Mouse (Mus musculus) stomach, embryonic 16.5 days (tissue): ENCODE data around the gene Gtf2i. TPM values are rescaled to one million over a fixed set of nuclear protein-coding genes. Genes with fewer than 3 reads are reported as not detected.

Experiments
- ATAC-seq: fragments of 200-750 bp; cut with Nextera tagmentation; 2 replicates; pipeline ENCODE4 v1.8.0; 2017; ENCODE audit warnings: moderate number of reproducible peaks, moderate TSS enrichment; ENCODE audit not compliant: insufficient read depth, low FRiP score
- H3K27ac ChIP-seq: fragments of 300-500 bp; sonication (generic); 2 replicates; pipeline ENCODE4 v1.5.1; 2014; ENCODE audit warnings: low read length
- H3K27me3 ChIP-seq: fragments of 300-500 bp; sonication (generic); 2 replicates; pipeline ENCODE4 v1.6.1; 2014; ENCODE audit warnings: low read length, control low read depth, mixed read lengths; ENCODE audit not compliant: control insufficient read depth, insufficient read depth
- H3K36me3 ChIP-seq: fragments of 300-500 bp; sonication (generic); 2 replicates; pipeline ENCODE4 v1.6.1; 2014; ENCODE audit warnings: low read length; ENCODE audit not compliant: control insufficient read depth, insufficient read depth
- H3K4me1 ChIP-seq: fragments of 300-500 bp; sonication (generic); 2 replicates; pipeline ENCODE4 v1.6.1; 2014; ENCODE audit warnings: low read length, control low read depth, mixed read lengths; ENCODE audit not compliant: control insufficient read depth, insufficient read depth
- H3K4me2 ChIP-seq: fragments of 300-500 bp; sonication (generic); 2 replicates; pipeline ENCODE4 v1.6.1; 2014; ENCODE audit warnings: low read depth, low read length, mixed read lengths
- H3K4me3 ChIP-seq: fragments of 300-500 bp; sonication (generic); replicated peaks from 2 replicates; pipeline ENCODE4 v1.5.1; 2014; ENCODE audit warnings: mild to moderate bottlenecking, low read length
- H3K9ac ChIP-seq: fragments of 300-500 bp; sonication (generic); 2 replicates; pipeline ENCODE4 v1.6.1; 2014; ENCODE audit warnings: low read length
- H3K9me3 ChIP-seq: fragments of 300-500 bp; sonication (generic); replicated peaks from 2 replicates; pipeline ENCODE4 v1.6.1; 2016; ENCODE audit warnings: low read length, control low read depth; ENCODE audit not compliant: control insufficient read depth
- WGBS: fragments of 180-500 bp; shearing (Covaris S2); extraction: QIAGEN DNeasy Blood & Tissue Kit; methylation state at CpG from one replicate; pipeline ENCODE4 v1.1.7; 2014; 5-methylcytosine and 5-hydroxymethylcytosine counted together
- polyA plus RNA-seq: library from polyadenylated mRNA; unstranded; fragments of >200 nt; fragmentation: Nextera tagmentation; extraction: Ambion mirVana; gene quantifications from 2 replicates; pipeline ENCODE4 v1.2.1, GENCODE M21; 2015

Gene Gtf2i
- polyA plus RNA-seq, 1 experiment from 2014 or later: 141 TPM

DNA sequence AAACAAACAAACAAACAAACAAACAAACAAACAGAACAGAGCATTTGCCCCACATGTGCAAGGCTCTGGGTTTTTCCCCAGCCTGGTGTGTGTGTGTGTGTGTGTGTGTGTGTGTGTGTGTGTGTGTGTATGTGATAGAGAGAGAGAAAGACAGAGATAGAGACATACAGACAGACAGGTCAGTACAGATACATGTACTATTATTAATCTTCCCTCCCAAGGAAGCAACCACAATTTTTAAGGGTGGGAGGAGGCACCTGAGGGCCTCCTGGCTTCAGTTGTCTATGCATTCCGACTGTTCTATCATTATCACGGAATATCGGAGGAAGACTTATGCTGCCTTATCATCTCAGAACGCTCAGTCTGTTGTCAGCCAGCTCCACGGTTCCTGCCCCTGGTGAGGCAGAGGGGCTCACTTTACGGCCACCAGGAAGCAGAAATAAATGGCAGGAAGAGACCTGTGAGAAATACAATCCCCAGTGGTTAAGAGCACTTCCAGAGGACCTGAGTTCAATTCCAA is 14.0 kb upstream of the Gtf2i start:
- no peak for ATAC-seq
- Histone ChIP-seq H3K9me3 (no peaks in the 10 kb centered on the region), H3K4me2 (no peak overlapping the region), H3K27ac (no peak overlapping the region), H3K4me1 (0 out of 2 replicates have a peak, but pooled peaks cover 4% of the 10 kb centered on the region), H3K36me3 (no peaks in the 10 kb centered on the region), H3K4me3 (no peak overlapping the region), H3K27me3 (no peaks in the 10 kb centered on the region), H3K9ac (no peak overlapping the region)
- WGBS: 74% methylated on average over 6 of the region's 6 CpGs

- Histone ChIP-seq H3K27me3 (no peaks in the 10 kb centered on the region), H3K4me2 (no peak overlapping the region)
These were observed 11.5 kb upstream of the Gtf2i start for GRCm38 (mm10) chr5:134325856-134326566.

GRCm38 (mm10) chr5:134323869-134324268 is 9.3 kb upstream of the Gtf2i start:
- 0 out of 2 replicates have a peak overlapping the region, but pooled peaks have one; percentile 7 for H3K27ac ChIP-seq
- H3K4me3 ChIP-seq: no peak overlapping the region
- H3K27me3 ChIP-seq: no peaks in the 10 kb centered on the region
- 25% methylated on average over 2 of the region's 2 CpGs for WGBS
- ATAC-seq: no peak
- H3K36me3 ChIP-seq: no peaks in the 10 kb centered on the region
- H3K4me2 ChIP-seq: no peak overlapping the region
- no peak overlapping the region for H3K9ac ChIP-seq
- no peaks in the 10 kb centered on the region for H3K9me3 ChIP-seq
- 0 out of 2 replicates have a peak, but pooled peaks cover 4% of the 10 kb centered on the region for H3K4me1 ChIP-seq

More at GRCm38 (mm10) chr5:134325856-134326566, 11.5 kb upstream of the Gtf2i start:
- H3K4me3 ChIP-seq: no peak overlapping the region
- WGBS: 45% methylated on average over 13 of the region's 13 CpGs
- H3K9ac ChIP-seq: no peak overlapping the region
- no peaks in the 10 kb centered on the region for H3K9me3 ChIP-seq
- peak; percentile 72; the same call in 1 of the 2 replicates for ATAC-seq
- 0 out of 2 replicates have a peak, but pooled peaks cover 4% of the 10 kb centered on the region for H3K4me1 ChIP-seq
- no peaks in the 10 kb centered on the region for H3K36me3 ChIP-seq
- H3K27ac ChIP-seq: peak overlapping the region; percentile 43

DNA sequence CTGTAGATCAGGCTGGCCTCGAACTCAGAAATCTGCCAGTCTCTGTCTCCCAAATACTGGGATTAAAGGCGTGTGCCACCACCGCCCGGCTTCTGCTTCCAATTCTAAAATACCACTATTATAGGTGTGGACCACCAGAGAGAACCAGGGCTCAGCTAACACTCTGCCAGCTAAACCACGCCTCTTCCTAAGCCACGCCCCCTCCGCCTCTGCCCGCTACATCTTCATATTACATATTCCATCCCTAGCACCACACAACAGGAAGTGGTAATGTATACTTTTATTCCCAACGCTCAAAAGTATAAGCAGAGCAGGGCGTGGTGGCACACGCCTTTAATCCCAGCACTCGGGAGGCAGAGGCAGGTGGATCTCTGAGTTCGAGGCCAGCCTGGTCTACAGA is 8.8 kb upstream of the Gtf2i start:
- H3K4me2 ChIP-seq: no peak overlapping the region
- H3K9me3 ChIP-seq: no peaks in the 10 kb centered on the region
- H3K4me3 ChIP-seq: no peak overlapping the region
- H3K4me1 ChIP-seq: 0 out of 2 replicates have a peak, but pooled peaks cover 4% of the 10 kb centered on the region
- no peak overlapping the region for H3K9ac ChIP-seq
- no peaks in the 10 kb centered on the region for H3K36me3 ChIP-seq
- H3K27me3 ChIP-seq: no peaks in the 10 kb centered on the region
- ATAC-seq: no peak
- H3K27ac ChIP-seq: no peak overlapping the region
- WGBS: 83% methylated on average over 13 of the region's 13 CpGs

GRCm38 (mm10) chr5:134322355-134322754 is 7.8 kb upstream of the Gtf2i start:
- H3K9ac ChIP-seq: no peak overlapping the region
- no peaks in the 10 kb centered on the region for H3K27me3 ChIP-seq
- WGBS: 67% methylated on average over 13 of the region's 13 CpGs
- H3K4me1 ChIP-seq: 0 out of 2 replicates have a peak, but pooled peaks cover 4% of the 10 kb centered on the region
- no peaks in the 10 kb centered on the region for H3K36me3 ChIP-seq
- no peak overlapping the region for H3K4me2 ChIP-seq
- no peak for ATAC-seq
- H3K27ac ChIP-seq: no peak overlapping the region
- H3K9me3 ChIP-seq: no peaks in the 10 kb centered on the region
- H3K4me3 ChIP-seq: no peak overlapping the region

DNA sequence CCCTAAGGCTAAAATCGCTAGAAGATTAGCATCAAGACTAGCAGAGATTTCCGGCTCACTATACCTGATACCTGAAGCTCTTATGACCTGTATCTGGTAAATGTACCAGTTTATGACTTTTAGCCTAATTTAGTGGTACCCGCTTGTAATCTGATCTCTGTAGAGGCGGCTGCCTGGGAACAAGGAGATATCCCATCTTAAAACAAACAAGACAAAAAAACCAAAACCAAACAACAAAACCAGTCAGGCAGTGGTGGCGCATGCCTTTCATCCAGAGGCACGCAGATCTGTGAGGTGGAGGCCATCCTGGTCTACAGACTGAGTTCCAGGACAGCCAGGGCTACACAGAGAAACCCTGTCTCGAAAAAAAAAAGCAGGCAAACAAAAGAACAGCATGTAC is 7.1 kb upstream of the Gtf2i start:
- H3K4me2 ChIP-seq: no peak overlapping the region
- no peaks in the 10 kb centered on the region for H3K36me3 ChIP-seq
- WGBS: 48% methylated on average over 7 of the region's 7 CpGs

DNA sequence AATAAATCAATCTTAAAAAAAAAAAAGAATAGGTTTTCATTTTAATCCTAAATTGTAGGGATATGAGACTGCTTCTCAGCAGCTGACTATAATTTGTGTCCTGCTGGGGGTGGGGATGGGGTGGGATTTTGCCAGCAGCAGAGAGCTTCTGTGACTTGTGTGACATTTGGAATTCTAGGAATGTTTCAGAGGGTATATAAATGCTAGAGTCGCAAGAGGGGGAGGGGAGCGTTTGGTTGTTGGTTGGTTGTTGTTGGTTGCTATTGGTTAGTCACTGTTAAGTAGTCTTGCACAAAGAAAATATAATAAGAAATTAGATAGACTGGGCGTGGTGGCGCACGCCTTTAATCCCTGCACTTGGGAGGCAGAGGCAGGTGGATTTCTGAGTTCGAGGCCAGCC is 4.3 kb upstream of the Gtf2i start:
- ATAC-seq: no peak

More for the DNA sequence above, 7.1 kb upstream of the Gtf2i start:
- no peak for ATAC-seq
- H3K9me3 ChIP-seq: no peaks in the 10 kb centered on the region
- no peak overlapping the region for H3K4me3 ChIP-seq
- H3K27me3 ChIP-seq: no peaks in the 10 kb centered on the region
- peaks cover 6% of the 10 kb centered on the region for H3K4me1 ChIP-seq
- no peak overlapping the region for H3K27ac ChIP-seq
- H3K9ac ChIP-seq: no peak overlapping the region

GRCm38 (mm10) chr5:134316721-134317120 is 2.2 kb upstream of the Gtf2i start:
- ATAC-seq: no peak
- no peaks in the 10 kb centered on the region for H3K27me3 ChIP-seq
- no peak overlapping the region for H3K4me2 ChIP-seq
- H3K4me3 ChIP-seq: no peak overlapping the region
- H3K9ac ChIP-seq: no peak overlapping the region
- 41% methylated on average over 7 of the region's 7 CpGs for WGBS
- peaks cover 22% of the 10 kb centered on the region for H3K4me1 ChIP-seq
- no peaks in the 10 kb centered on the region for H3K36me3 ChIP-seq
- peak overlapping the region; percentile 100 for H3K27ac ChIP-seq
- H3K9me3 ChIP-seq: no peaks in the 10 kb centered on the region

More for the DNA sequence above, 4.3 kb upstream of the Gtf2i start:
- Histone ChIP-seq H3K27ac (no peak overlapping the region), H3K4me3 (no peak overlapping the region), H3K9me3 (no peaks in the 10 kb centered on the region), H3K36me3 (no peaks in the 10 kb centered on the region), H3K4me1 (peaks cover 11% of the 10 kb centered on the region), H3K4me2 (no peak overlapping the region), H3K9ac (no peak overlapping the region), H3K27me3 (no peaks in the 10 kb centered on the region)
- 77% methylated on average over 6 of the region's 6 CpGs for WGBS

DNA sequence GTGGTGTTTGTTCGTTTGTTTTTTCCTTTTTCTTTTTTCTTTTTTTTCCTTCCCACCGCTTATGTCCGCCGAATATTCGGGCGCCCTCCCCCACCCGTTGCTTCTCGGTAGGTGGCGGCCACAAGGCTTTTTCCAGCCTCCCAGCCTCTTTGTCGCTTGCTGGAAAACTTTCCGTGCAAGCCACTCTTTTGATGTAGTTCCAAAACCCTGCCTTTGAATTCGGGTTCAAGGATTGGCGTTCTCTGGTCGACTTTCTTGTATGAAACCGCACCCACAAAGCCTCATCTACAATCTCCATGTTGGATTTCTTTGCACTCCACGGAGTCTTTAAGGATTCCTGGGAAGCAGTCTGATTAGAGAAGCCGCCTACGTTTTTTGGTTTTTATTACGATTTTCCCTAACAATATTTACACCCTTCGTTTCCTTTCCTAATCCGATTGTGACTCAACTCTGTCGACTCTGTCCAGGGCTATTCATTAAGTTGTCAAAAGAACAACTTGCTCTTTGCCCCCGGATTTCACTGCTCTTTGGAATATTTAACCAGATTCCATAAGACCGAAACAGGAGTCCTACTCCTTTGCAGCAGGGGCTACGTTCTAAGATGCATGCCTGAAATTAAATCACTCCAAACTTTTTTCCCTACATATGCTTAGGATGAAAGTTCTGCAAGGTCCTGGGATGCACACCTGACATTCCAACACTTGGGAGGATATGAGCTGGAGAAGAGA is 1.2 kb upstream of the Gtf2i start:
- Histone ChIP-seq H3K27ac (peak overlapping the region; percentile 100), H3K9me3 (no peaks in the 10 kb centered on the region), H3K27me3 (no peaks in the 10 kb centered on the region), H3K9ac (peak overlapping the region; percentile 83), H3K4me2 (peak overlapping the region; percentile 69), H3K4me3 (peak overlapping the region; percentile 81), H3K36me3 (no peaks in the 10 kb centered on the region), H3K4me1 (peaks cover 26% of the 10 kb centered on the region)
- ATAC-seq: no peak
- WGBS: 2% methylated on average over 25 of the region's 25 CpGs
